Mouse (Mus musculus) midbrain, embryonic 12.5 days (tissue): ENCODE results near the gene Ugt3a1. TPM values are rescaled to one million over a fixed set of nuclear protein-coding genes. Genes with fewer than 3 reads are reported as not detected.
"Not testable (repeated sequence)": the region's sequence is repeated elsewhere in the genome, so short reads cannot be mapped to it uniquely, and the experiment has no call there.

Experiments used
- ATAC-seq: fragments of 200-750 bp; cut with Nextera tagmentation; 2 replicates; pipeline ENCODE4 v1.8.0; 2017; ENCODE audit warnings: low read depth, moderate TSS enrichment, moderate library complexity; ENCODE audit not compliant: low FRiP score
- H3K27ac ChIP-seq: fragments of 300-500 bp; sonication (generic); replicated peaks from 2 replicates; pipeline ENCODE4 v1.5.1; 2016; ENCODE audit warnings: mild to moderate bottlenecking
- H3K27me3 ChIP-seq: fragments of 300-500 bp; sonication (generic); 2 replicates; pipeline ENCODE4 v1.6.1; 2016; ENCODE audit warnings: mild to moderate bottlenecking
- H3K36me3 ChIP-seq: fragments of 300-500 bp; sonication (generic); 2 replicates; pipeline ENCODE4 v1.6.1; 2016
- H3K4me1 ChIP-seq: fragments of 300-500 bp; sonication (generic); 2 replicates; pipeline ENCODE4 v1.6.1; 2016
- H3K4me2 ChIP-seq: fragments of 300-500 bp; sonication (generic); replicated peaks from 2 replicates; pipeline ENCODE4 v1.6.1; 2016; ENCODE audit warnings: mild to moderate bottlenecking, moderate library complexity
- H3K4me3 ChIP-seq: fragments of 300-500 bp; sonication (generic); 2 replicates; pipeline ENCODE4 v1.5.1; 2016; ENCODE audit warnings: mild to moderate bottlenecking
- H3K9ac ChIP-seq: fragments of 300-500 bp; sonication (generic); replicated peaks from 2 replicates; pipeline ENCODE4 v1.6.1; 2016; ENCODE audit warnings: mild to moderate bottlenecking, moderate library complexity
- H3K9me3 ChIP-seq: fragments of 300-500 bp; sonication (generic); 2 replicates; pipeline ENCODE4 v1.6.1; 2016; ENCODE audit warnings: mild to moderate bottlenecking
- WGBS: fragments of 180-500 bp; shearing (Covaris S2); methylation state at CpG from one replicate; pipeline ENCODE4 v1.1.7; 2016; 5-methylcytosine and 5-hydroxymethylcytosine counted together
- polyA plus RNA-seq: library from polyadenylated mRNA; unstranded; fragments of >200 nt; fragmentation: Nextera tagmentation; extraction: Ambion mirVana; gene quantifications from 2 replicates; pipeline ENCODE4 v1.2.1, GENCODE M21; 2016

Ugt3a1 gene
- polyA plus RNA-seq = not detected in 2 replicates

DNA sequence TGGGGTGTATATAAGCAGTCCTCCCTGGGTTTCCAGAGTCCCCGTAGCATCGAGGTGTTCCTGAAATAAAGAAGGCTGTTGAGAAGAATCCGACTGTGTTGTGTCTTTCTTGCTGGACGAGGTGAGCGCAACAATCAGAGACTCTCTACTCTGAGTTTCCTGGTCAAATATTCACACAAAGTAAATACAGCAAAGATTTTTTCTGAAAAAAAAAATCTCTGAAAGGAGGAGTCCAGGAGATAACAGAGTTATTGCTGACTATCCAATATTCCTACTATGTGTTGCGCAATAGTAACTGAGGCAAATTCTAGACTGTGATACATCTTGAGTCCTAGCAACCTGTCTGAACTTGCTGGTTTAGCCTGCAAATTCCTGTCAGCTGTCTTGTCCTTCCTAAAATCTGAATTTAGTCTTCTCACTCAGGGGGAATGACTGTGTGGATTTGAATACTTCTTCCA, at the start of gene Ugt3a1:
Gene Ugt3a1, plus strand, starts transcription at position 51 of the 458 bp plus-strand sequence.
- H3K27ac ChIP-seq = no peak within 1 kb of the TSS
- 93% methylated on average over 6 of the region's 6 CpGs for WGBS
- no peaks in the 10 kb centered on the region for H3K27me3 ChIP-seq
- no peak within 1 kb of the TSS for H3K9ac ChIP-seq
- no peak within 1 kb of the TSS for H3K4me2 ChIP-seq
- H3K4me1 ChIP-seq = no peaks in the 10 kb centered on the region
- no peaks in the 10 kb centered on the region for H3K9me3 ChIP-seq
- no peaks in the 10 kb centered on the region for H3K36me3 ChIP-seq
- H3K4me3 ChIP-seq = no peak within 1 kb of the TSS
- ATAC-seq = no peak

DNA sequence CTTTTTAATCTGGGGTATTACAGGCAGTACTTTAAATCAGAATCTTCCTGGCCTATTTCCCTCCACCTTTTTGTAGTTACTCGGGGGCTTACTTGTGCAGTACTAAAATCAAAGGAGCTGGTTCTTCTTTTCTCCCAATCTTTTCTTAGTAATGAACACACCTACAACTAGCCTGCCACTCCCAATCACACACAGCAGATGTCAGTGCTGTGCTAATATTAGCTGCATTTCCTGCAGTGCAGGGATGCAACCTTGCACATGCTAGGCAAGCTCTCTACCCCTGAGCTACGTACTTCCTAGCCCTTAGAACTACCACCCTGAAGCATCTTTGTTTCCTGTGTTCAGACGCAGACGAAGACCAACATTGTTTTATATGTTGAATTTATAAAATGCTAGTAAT, 45.8 kb upstream of the Ugt3a1 start:
- WGBS = 83% methylated on average over 4 of the region's 4 CpGs

DNA sequence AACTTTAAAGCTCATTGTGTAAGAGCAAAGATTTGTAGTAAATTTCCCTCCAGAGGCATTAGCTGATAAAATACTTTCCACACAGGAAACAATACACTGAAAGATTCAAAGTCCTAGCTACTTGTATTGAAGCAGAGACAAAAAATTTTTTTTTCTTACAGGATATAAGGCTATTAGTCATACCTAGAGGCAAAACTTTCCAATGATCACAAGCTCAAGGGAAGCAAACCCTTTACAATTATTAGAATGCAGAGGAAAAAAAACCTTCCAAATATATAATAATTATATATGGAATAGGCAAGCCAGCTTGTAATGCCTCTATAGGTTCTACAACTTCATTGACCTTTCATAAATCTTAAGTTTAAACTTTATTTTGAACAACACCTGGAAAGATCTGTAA, 30.3 kb upstream of the Ugt3a1 start:
- Histone ChIP-seq H3K4me1 (no peaks in the 10 kb centered on the region), H3K9me3 (no peaks in the 10 kb centered on the region), H3K9ac (no peak overlapping the region), H3K36me3 (no peaks in the 10 kb centered on the region), H3K4me3 (no peak overlapping the region), H3K27me3 (no peaks in the 10 kb centered on the region), H3K4me2 (no peak overlapping the region), H3K27ac (no peak overlapping the region)
- no peak for ATAC-seq

More for the DNA sequence above, 45.8 kb upstream of the Ugt3a1 start:
- not testable (repeated sequence) for H3K9ac ChIP-seq, ATAC-seq, H3K4me1 ChIP-seq, H3K27me3 ChIP-seq, H3K9me3 ChIP-seq, H3K36me3 ChIP-seq, H3K4me3 ChIP-seq, H3K27ac ChIP-seq, H3K4me2 ChIP-seq

DNA sequence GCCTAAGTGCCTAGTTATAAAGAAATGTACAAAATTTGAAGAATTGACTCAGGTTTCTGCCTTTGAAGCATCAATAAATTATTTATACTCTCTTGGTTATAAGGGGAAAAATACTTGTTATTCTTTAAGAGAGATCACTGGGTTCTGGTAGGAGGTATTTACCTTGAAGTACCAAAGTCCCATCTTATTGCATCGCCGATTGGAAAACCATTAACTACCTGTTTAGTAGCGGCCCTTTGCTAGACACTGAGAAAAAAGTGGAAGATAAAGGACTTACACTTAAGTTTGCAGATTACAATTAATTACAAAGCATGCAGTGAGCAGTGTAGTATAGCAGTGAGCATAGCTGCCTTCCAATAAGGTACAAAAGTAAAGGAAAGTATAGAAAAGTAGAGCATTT, 23.8 kb upstream of the Ugt3a1 start:
- Histone ChIP-seq H3K9me3 (no peaks in the 10 kb centered on the region), H3K36me3 (no peaks in the 10 kb centered on the region), H3K4me3 (no peak overlapping the region), H3K27me3 (no peaks in the 10 kb centered on the region), H3K9ac (no peak overlapping the region), H3K4me1 (no peaks in the 10 kb centered on the region), H3K4me2 (no peak overlapping the region), H3K27ac (no peak overlapping the region)
- ATAC-seq = no peak
- WGBS = 91% methylated on average over 3 of the region's 3 CpGs

DNA sequence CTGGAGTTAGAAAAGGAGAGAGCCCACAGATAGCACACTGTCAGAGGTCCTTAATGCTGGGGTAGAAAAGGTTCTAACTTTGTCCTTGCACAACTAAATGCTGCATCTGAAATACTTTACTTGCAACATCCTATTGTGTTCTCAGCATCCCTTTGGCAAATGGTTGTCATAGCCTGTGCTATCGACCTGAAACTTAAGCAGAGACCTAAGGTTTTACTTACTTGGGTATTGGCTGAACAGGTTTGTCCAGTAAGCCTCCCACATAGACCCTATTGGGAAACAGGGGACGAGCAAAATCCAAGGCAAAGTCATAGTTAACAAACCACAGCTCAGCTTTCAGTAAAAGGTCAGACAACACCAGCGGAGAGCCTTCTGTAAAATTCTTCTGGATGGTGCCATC, 16.1 kb upstream of the Ugt3a1 start:
- Histone ChIP-seq H3K4me1 (no peaks in the 10 kb centered on the region), H3K4me3 (no peak overlapping the region), H3K27me3 (no peaks in the 10 kb centered on the region), H3K4me2 (no peak overlapping the region), H3K36me3 (no peaks in the 10 kb centered on the region), H3K9ac (no peak overlapping the region), H3K9me3 (no peaks in the 10 kb centered on the region), H3K27ac (no peak overlapping the region)
- WGBS = 79% methylated on average over 3 of the region's 3 CpGs
- ATAC-seq = no peak

DNA sequence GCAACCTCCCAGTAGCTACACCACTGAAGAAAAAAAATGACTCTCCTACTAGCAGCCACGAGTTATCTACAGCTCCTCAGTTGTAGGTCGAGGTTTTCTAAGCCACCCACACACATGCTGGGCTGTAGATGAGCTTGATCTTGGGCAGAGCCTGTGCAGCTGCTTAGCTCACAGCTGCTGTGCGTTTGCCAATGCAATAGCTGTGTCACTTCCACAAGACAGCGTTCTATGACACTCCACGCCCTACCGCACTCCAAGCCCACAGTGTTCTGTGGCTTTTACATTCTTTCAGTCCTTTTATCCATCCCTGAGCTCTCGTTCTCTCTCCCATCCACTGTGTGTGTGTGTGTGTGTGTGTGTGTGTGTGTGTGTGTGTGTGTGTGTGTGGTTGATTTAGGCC, 4.8 kb upstream of the Ugt3a1 start:
- 81% methylated on average over 7 of the region's 7 CpGs for WGBS
- Histone ChIP-seq H3K36me3 (no peaks in the 10 kb centered on the region), H3K27ac (no peak overlapping the region), H3K4me1 (no peaks in the 10 kb centered on the region), H3K4me2 (no peak overlapping the region), H3K9ac (no peak overlapping the region), H3K27me3 (no peaks in the 10 kb centered on the region), H3K4me3 (no peak overlapping the region), H3K9me3 (no peaks in the 10 kb centered on the region)
- ATAC-seq = no peak

DNA sequence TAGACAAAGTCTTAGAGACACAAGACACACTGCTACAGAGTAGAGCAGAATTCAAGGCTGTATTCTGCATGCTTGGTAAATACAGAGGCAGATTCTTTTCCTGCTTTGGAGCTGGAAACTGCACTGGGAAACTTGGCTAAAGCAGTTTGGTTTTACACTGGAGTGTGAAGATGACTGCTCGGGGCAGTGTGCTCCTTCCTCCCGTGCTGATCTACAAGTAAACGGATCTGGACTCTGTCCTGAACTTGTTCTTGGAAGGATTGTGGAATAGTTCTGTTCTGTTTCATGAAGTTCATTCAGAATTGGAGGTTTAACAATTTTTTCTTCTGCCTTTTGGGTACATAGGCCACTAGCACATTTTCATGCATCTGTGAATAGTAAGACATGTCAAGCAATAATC, 2.3 kb downstream of the Ugt3a1 start:
- Histone ChIP-seq H3K9me3 (no peaks in the 10 kb centered on the region), H3K27ac (no peak overlapping the region), H3K4me2 (no peak overlapping the region), H3K9ac (no peak overlapping the region), H3K36me3 (no peaks in the 10 kb centered on the region), H3K27me3 (no peaks in the 10 kb centered on the region), H3K4me3 (no peak overlapping the region), H3K4me1 (no peaks in the 10 kb centered on the region)
- ATAC-seq = no peak
- WGBS = 81% methylated on average over 3 of the region's 3 CpGs

DNA sequence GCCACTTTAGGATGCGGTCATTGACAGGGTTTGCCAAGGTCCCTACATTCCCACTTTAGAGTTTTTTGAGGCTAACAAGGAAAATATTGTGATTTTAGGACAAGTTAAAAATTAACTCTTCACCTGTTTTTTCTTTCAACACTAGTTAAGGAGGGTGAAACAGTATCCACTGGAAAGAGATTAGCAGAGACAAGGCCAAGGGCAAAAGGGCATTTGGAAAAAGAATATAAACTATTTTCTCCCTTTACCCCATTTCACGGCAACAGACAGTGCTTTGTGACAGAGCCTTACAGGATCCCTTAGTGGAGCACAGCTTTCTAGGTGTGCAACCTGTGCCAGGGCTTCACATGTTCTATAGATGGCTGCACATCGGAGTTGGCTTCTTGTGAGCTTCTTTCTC, 2.9 kb downstream of the Ugt3a1 start:
- no peak for ATAC-seq
- 93% methylated on average over 3 of the region's 3 CpGs for WGBS

DNA sequence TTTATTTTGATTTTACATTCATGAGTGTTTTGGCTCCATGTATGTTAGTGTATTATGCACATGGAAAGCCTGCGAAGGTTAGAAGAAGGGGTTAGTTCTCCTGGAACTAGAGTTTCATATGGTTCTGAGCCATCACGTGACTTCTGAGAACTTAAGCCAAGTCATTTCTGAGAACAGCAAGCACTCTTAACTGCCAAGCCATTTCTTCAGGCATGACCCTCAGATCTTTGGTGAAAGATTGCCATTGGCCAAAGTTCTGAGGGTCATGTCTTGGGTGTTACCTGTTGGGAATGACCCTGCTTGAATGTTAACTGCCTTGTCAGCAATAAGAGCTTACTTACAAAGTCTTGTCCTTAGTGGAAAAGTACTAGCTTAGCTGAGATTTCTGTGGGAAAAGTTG, 6.5 kb downstream of the Ugt3a1 start:
- Histone ChIP-seq H3K4me2 (no peak overlapping the region), H3K27ac (no peak overlapping the region), H3K4me1 (no peaks in the 10 kb centered on the region), H3K4me3 (no peak overlapping the region), H3K9me3 (no peaks in the 10 kb centered on the region), H3K36me3 (no peaks in the 10 kb centered on the region), H3K27me3 (no peaks in the 10 kb centered on the region), H3K9ac (no peak overlapping the region)
- ATAC-seq = no peak
- WGBS = 95% methylated on average over 2 of the region's 2 CpGs

More for the DNA sequence above, 2.9 kb downstream of the Ugt3a1 start:
- no peaks in the 10 kb centered on the region for H3K36me3 ChIP-seq
- no peak overlapping the region for H3K27ac ChIP-seq
- no peaks in the 10 kb centered on the region for H3K27me3 ChIP-seq
- H3K9me3 ChIP-seq = no peaks in the 10 kb centered on the region
- H3K4me3 ChIP-seq = no peak overlapping the region
- H3K4me2 ChIP-seq = no peak overlapping the region
- H3K9ac ChIP-seq = no peak overlapping the region
- H3K4me1 ChIP-seq = no peaks in the 10 kb centered on the region

DNA sequence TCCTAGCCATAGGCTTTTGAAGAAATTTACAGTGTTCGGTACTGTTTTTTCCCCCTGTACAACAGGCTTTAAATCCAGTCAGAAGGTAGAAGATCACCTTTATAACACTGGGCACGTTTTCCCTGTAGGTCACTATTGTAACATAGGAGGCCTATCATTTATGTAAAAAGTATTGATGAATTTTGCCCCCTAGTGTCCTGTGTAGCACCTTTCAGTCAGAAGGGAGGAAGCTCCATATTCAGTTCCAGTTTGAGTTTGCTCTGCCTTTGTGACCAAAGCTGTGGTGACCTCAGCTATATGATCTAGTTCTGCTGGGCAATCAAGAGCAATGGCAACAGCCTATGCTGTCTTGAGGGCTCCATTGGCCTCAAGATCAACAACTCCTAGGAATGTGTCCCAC, 13.0 kb downstream of the Ugt3a1 start:
- ATAC-seq = no peak
- no peaks in the 10 kb centered on the region for H3K36me3 ChIP-seq
- no peak overlapping the region for H3K27ac ChIP-seq
- H3K9ac ChIP-seq = no peak overlapping the region
- H3K9me3 ChIP-seq = no peaks in the 10 kb centered on the region
- 63% methylated on average over 2 of the region's 2 CpGs for WGBS
- no peak overlapping the region for H3K4me3 ChIP-seq
- H3K27me3 ChIP-seq = no peaks in the 10 kb centered on the region
- no peaks in the 10 kb centered on the region for H3K4me1 ChIP-seq
- H3K4me2 ChIP-seq = no peak overlapping the region

DNA sequence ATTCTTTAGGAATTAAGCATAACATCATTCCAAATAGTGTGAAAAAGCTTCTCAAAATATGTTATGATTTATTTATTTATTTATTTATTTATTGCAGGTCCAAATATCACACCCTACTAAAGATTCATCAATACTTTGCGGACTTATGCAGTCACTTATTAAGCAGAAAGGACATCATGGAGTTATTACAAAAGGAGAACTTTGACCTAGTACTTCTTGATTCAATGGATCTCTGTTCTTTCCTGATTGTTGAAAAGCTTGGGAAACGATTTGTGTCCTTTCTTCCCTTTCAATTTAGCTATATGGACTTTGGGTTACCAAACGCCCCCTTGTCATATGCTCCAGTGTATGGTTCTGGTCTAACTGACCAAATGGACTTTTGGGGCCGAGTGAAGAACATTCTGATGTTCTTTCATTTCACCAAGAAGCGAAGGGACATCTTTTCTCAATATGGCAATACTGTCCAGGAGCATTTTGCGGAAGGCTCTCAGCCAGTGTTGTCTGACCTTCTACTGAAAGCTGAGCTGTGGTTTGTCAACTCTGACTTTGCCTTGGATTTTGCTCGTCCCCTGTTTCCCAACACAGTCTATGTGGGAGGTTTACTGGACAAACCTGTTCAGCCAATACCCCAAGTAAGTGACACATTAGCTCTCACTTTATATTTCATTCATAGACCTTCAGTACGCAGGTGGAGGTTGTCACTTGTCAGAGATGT, 29.4 kb downstream of the Ugt3a1 start:
- H3K4me3 ChIP-seq = no peak overlapping the region
- no peaks in the 10 kb centered on the region for H3K9me3 ChIP-seq
- no peaks in the 10 kb centered on the region for H3K27me3 ChIP-seq
- no peaks in the 10 kb centered on the region for H3K4me1 ChIP-seq
- H3K36me3 ChIP-seq = no peaks in the 10 kb centered on the region
- H3K9ac ChIP-seq = no peak overlapping the region
- H3K4me2 ChIP-seq = no peak overlapping the region
- ATAC-seq = no peak
- H3K27ac ChIP-seq = no peak overlapping the region
- WGBS = 82% methylated on average over 8 of the region's 8 CpGs

DNA sequence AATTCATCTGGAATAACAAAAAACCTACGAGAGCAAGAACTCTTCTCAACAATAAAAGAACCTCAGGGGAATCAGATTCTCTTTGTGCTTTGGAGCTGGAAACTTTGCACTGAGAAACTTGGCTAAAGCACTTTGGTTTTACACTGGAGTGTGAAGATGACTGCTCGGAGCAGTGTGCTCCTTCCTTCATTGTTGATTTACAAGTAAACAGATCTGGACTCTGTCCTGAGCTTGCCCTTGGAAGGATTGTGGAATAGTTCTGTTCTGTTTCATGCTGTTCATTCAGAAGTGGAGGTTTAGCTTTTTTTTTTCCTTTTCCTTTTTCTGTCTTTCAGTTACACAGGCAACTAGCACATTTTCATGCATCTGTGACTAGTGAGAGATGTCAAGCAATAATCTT, 57.9 kb downstream of the Ugt3a1 start:
- no peak overlapping the region for H3K9ac ChIP-seq
- no peaks in the 10 kb centered on the region for H3K36me3 ChIP-seq
- no peak for ATAC-seq
- 80% methylated on average over 2 of the region's 2 CpGs for WGBS
- H3K4me1 ChIP-seq = no peaks in the 10 kb centered on the region
- no peak overlapping the region for H3K4me3 ChIP-seq
- H3K9me3 ChIP-seq = no peaks in the 10 kb centered on the region
- H3K27me3 ChIP-seq = no peaks in the 10 kb centered on the region
- H3K4me2 ChIP-seq = no peak overlapping the region
- H3K27ac ChIP-seq = no peak overlapping the region

DNA sequence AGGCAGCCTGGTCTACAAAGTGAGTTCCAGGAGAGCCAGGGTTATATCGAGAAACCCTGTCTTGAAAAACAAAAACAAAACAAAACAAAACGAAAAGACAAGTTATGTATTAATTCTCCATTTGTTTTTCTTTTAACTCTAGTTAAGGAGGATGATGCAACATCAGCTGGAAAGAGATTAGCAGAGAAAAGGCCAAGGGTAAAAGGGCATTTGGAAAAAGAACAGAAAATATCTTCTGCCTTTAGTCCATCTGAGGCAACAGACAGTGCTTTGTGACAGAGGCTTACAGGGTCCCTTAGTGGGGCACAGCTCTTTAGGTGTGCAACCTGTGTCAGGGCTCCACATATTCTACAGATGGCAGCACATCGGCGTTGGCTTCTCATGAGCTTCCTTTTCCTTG, 58.7 kb downstream of the Ugt3a1 start, which contains the start of gene Ugt3a2:
Gene Ugt3a2, plus strand, starts transcription at position 210 of the 400 bp plus-strand sequence.
- ATAC-seq = no peak
- Histone ChIP-seq H3K27ac (no peak within 1 kb of the TSS), H3K9ac (no peak within 1 kb of the TSS), H3K9me3 (no peaks in the 10 kb centered on the region), H3K4me3 (no peak within 1 kb of the TSS), H3K4me1 (no peaks in the 10 kb centered on the region), H3K36me3 (no peaks in the 10 kb centered on the region), H3K27me3 (no peaks in the 10 kb centered on the region), H3K4me2 (no peak within 1 kb of the TSS)
- 88% methylated on average over 4 of the region's 4 CpGs for whole genome bisulfite sequencing
